Mouse (Mus musculus) liver, embryonic 12.5 days (tissue): Measurements from ENCODE around the gene Vmn1r138. TPM values are rescaled to one million over a fixed set of nuclear protein-coding genes. Genes with fewer than 3 reads are reported as not detected.
"Not testable (repeated sequence)": the region's sequence is repeated elsewhere in the genome, so short reads cannot be mapped to it uniquely, and the experiment has no call there.

Experiments used
- ATAC-seq: fragments of 200-750 bp; cut with Nextera tagmentation; 2 replicates; pipeline ENCODE4 v1.8.0; 2017; ENCODE audit warnings: moderate number of reproducible peaks, mild to moderate bottlenecking, moderate library complexity
- H3K27ac ChIP-seq: fragments of 300-500 bp; sonication (generic); 2 replicates; pipeline ENCODE4 v1.5.1; 2016; ENCODE audit warnings: mild to moderate bottlenecking
- H3K27me3 ChIP-seq: fragments of 300-500 bp; sonication (generic); replicated peaks from 2 replicates; pipeline ENCODE4 v1.6.1; 2016; ENCODE audit warnings: mild to moderate bottlenecking, moderate library complexity
- H3K36me3 ChIP-seq: fragments of 300-500 bp; sonication (generic); 2 replicates; pipeline ENCODE4 v1.6.1; 2016; ENCODE audit warnings: mild to moderate bottlenecking, moderate library complexity
- H3K4me1 ChIP-seq: fragments of 300-500 bp; sonication (generic); 2 replicates; pipeline ENCODE4 v1.6.1; 2016
- H3K4me2 ChIP-seq: fragments of 300-500 bp; sonication (generic); 2 replicates; pipeline ENCODE4 v1.6.1; 2016; ENCODE audit warnings: mild to moderate bottlenecking, moderate library complexity
- H3K4me3 ChIP-seq: fragments of 300-500 bp; sonication (generic); 2 replicates; pipeline ENCODE4 v1.5.1; 2016; ENCODE audit warnings: mild to moderate bottlenecking, moderate library complexity
- H3K9ac ChIP-seq: fragments of 300-500 bp; sonication (generic); 2 replicates; pipeline ENCODE4 v1.6.1; 2016; ENCODE audit warnings: mild to moderate bottlenecking, moderate library complexity
- H3K9me3 ChIP-seq: fragments of 300-500 bp; sonication (generic); replicated peaks from 2 replicates; pipeline ENCODE4 v1.6.1; 2016; ENCODE audit warnings: mild to moderate bottlenecking, moderate library complexity
- WGBS: fragments of 180-500 bp; shearing (Covaris S2); methylation state at CpG from one replicate; pipeline ENCODE4 v1.1.7; 2016; ENCODE audit not compliant: insufficient replicate concordance; 5-methylcytosine and 5-hydroxymethylcytosine counted together
- polyA plus RNA-seq: library from polyadenylated mRNA; unstranded; fragments of >200 nt; fragmentation: Nextera tagmentation; extraction: Ambion mirVana; gene quantifications from 2 replicates; pipeline ENCODE4 v1.2.1, GENCODE M21; 2016

Vmn1r138 gene
- polyA plus RNA-seq, result not detected in 2 replicates

- H3K9me3 ChIP-seq, H3K4me2 ChIP-seq, H3K4me3 ChIP-seq, H3K27ac ChIP-seq, ATAC-seq, H3K9ac ChIP-seq, H3K4me1 ChIP-seq, H3K27me3 ChIP-seq, H3K36me3 ChIP-seq: not testable (repeated sequence)
- WGBS, result no CpG with 5 or more reads among the region's 2 CpGs
Observed at GRCm38 (mm10) chr7:22028797-22029196, at the start of gene Vmn1r138. Gene Vmn1r138 (minus strand): TSS chr7:22028897.

GRCm38 (mm10) chr7:22068757-22069156 is 40.1 kb upstream of the Vmn1r138 start, which contains the start of gene Vmn1r139:
Gene Vmn1r139 (plus strand): TSS chr7:22069057.
- not testable (repeated sequence) for H3K4me1 ChIP-seq, ATAC-seq, H3K27ac ChIP-seq, H3K36me3 ChIP-seq, H3K9ac ChIP-seq, H3K4me2 ChIP-seq, H3K4me3 ChIP-seq, H3K27me3 ChIP-seq, H3K9me3 ChIP-seq
- no CpG with 5 or more reads among the region's 7 CpGs for WGBS

- not testable (repeated sequence) for H3K9me3 ChIP-seq, H3K27me3 ChIP-seq, H3K9ac ChIP-seq, H3K36me3 ChIP-seq, H3K4me1 ChIP-seq, H3K4me2 ChIP-seq, H3K4me3 ChIP-seq, H3K27ac ChIP-seq, ATAC-seq
- no CpG with 5 or more reads among the region's 1 CpGs for WGBS
Observed at GRCm38 (mm10) chr7:22056205-22056604, 27.5 kb upstream of the Vmn1r138 start, which contains the start of gene Gm6176. Gene Gm6176 (minus strand): TSS chr7:22056305.

- not testable (repeated sequence) for ATAC-seq, H3K4me2 ChIP-seq, H3K27me3 ChIP-seq, H3K9me3 ChIP-seq, H3K4me3 ChIP-seq, H3K9ac ChIP-seq, H3K27ac ChIP-seq, H3K4me1 ChIP-seq, H3K36me3 ChIP-seq
- no CpG with 5 or more reads among the region's 3 CpGs for WGBS
Observed at GRCm38 (mm10) chr7:21994287-21994686, 34.4 kb downstream of the Vmn1r138 start, which contains the start of gene Vmn1r137. Gene Vmn1r137 (plus strand): TSS chr7:21994587.

Other genes with a start within 250 kb of the Vmn1r138 start
- gene Gm4177, start 232.2 kb downstream of the Vmn1r138 start, polyA plus RNA-seq, result not detected in 2 replicates
- gene Vmn1r135, start 196.5 kb downstream of the Vmn1r138 start, polyA plus RNA-seq, result not detected in 2 replicates
- not detected in 2 replicates for gene Gm5725, start 184.6 kb downstream of the Vmn1r138 start, polyA plus RNA-seq
- gene Gm5891, start 107.6 kb downstream of the Vmn1r138 start, polyA plus RNA-seq, result not detected in 2 replicates
- gene Vmn1r137, start 34.3 kb downstream of the Vmn1r138 start, polyA plus RNA-seq, result not detected in 2 replicates
- not detected in 2 replicates for gene Gm6176, start 27.4 kb upstream of the Vmn1r138 start, polyA plus RNA-seq
- gene Vmn1r139, start 40.2 kb upstream of the Vmn1r138 start, polyA plus RNA-seq, result not detected in 2 replicates
- not detected in 2 replicates for gene Gm16451, start 89.3 kb upstream of the Vmn1r138 start, polyA plus RNA-seq
- not detected in 2 replicates for gene Gm10666, start 105.8 kb upstream of the Vmn1r138 start, polyA plus RNA-seq
- not detected in 2 replicates for gene Vmn1r142, start 135.1 kb upstream of the Vmn1r138 start, polyA plus RNA-seq
- not detected in 2 replicates for gene Vmn1r143, start 160.5 kb upstream of the Vmn1r138 start, polyA plus RNA-seq
- not detected in 2 replicates for gene Gm8653, start 172.4 kb upstream of the Vmn1r138 start, polyA plus RNA-seq
- not detected in 2 replicates for gene Gm8453, start 200.6 kb upstream of the Vmn1r138 start, polyA plus RNA-seq